16 mouse cellular contexts compared by ENCODE assay signal in genomic region chr19:36573986-36574385, GRCm38 (mm10). TPM values are rescaled to one million over a fixed set of nuclear protein-coding genes. Genes with fewer than 3 reads are reported as not detected.
DNase-seq lines count a peak whose midpoint lies in the region.
"Had no signal": no experiment of that assay in that cellular context is flagged by ENCODE, and none has a peak within 500 bp of the region (broad histone marks: within the 10 kb centered on the region; RNA-seq: fewer than 3 reads in every experiment).

No protein-coding gene starts in this region.

- intact Hi-C loops in left cerebral cortex, postnatal 4 days (cut with DNase I), result no loop called here

- DNase-seq in adrenal gland, postnatal 36 days, result peak; percentile 7 to 9
- no peak for DNase-seq in adrenal gland, adult (ENCODE audit: inconsistent age in 2 of 2, low spot score in 1 of 2)
- peak; percentile 83 for DNase-seq in heart, adult 11 months
- no peak for DNase-seq in heart, adult 8-10 months (ENCODE audit: low spot score)
- peak; percentile 6 for DNase-seq in left cerebral cortex, postnatal 4 days
- no peak for DNase-seq in left cerebral cortex, adult 8-10 months (ENCODE audit: low spot score in 2 of 2)
- peak; percentile 48 for DNase-seq in adipocyte (ENCODE audit: low spot score)
- no peak for DNase-seq in right cerebral cortex, postnatal 36 days (ENCODE audit: low spot score in 2 of 2)
- DNase-seq: B cell, adult 2 months; cerebellum, postnatal 14 days; kidney, adult 2 months; kidney, postnatal 4 days; lung, postnatal 36 days; right cerebral cortex, postnatal 25 days; spleen, adult 18-20 months; thymus, postnatal 25 days had no signal

RNA-seq across cellular contexts. Expression of gene Hectd2, which starts 19.5 kb away (rescaled TPM):
- 1 to 10 TPM; 1.3 to 4.7 TPM for total RNA-seq in adrenal gland, postnatal 36 days (2021)
- total RNA-seq in heart, adult 8-10 months (2022), result 1 to 10 TPM; 1.2 to 2.7 (median 2.1) TPM
- 10 to 100 TPM; 26.2 to 27.7 TPM for total RNA-seq in left cerebral cortex, postnatal 4 days (2021)
- 10 to 100 TPM; 15.9 to 18.4 (median 17.6) TPM for total RNA-seq in left cerebral cortex, adult 8-10 months (2022)

Comparison
In these comparisons a context has a peak if more than half of its experiments do, and no peak if none do; other contexts are left out.
1. DNase-seq: peak in adrenal gland, postnatal 36 days (2 of 2), heart, adult 11 months (single experiment), left cerebral cortex, postnatal 4 days (single experiment) and adipocyte (single experiment); none in adrenal gland, adult (0 of 2), heart, adult 8-10 months (single experiment), left cerebral cortex, adult 8-10 months (0 of 2) and right cerebral cortex, postnatal 36 days (0 of 2).